Mouse (Mus musculus): ENCODE results near the gene Creb3l2. TPM values are rescaled to one million over a fixed set of nuclear protein-coding genes. Genes with fewer than 3 reads are reported as not detected.

Creb3l2 gene
- polyA plus RNA-seq, 1 experiment from 2014 or later: 3.3 TPM

GRCm38 (mm10) chr6:37396127-37396526 lies 45.8 kb downstream of the Creb3l2 start:
- Histone ChIP-seq H3K4me2 (ENCODE audit: low read length) (no peak overlapping the region), H3K9me3 (ENCODE audit: control insufficient read depth, low read length) (no peaks in the 10 kb centered on the region), H3K4me3 (ENCODE audit: low read length) (no peak overlapping the region), H3K27me3 (replicated peaks; ENCODE audit: control insufficient read depth, insufficient read depth, low read length) (no peaks in the 10 kb centered on the region), H3K36me3 (ENCODE audit: control insufficient read depth, insufficient read depth, low read length) (no peaks in the 10 kb centered on the region), H3K27ac (ENCODE audit: low read depth, low read length) (no peak overlapping the region), H3K9ac (ENCODE audit: low read depth, low read length) (no peak overlapping the region), H3K4me1 (ENCODE audit: control insufficient read depth, insufficient read depth, low read depth, low read length) (no peaks in the 10 kb centered on the region)
- no peak for ATAC-seq
- WGBS: 87% methylated on average over 4 of the region's 4 CpGs

- no peaks in the 10 kb centered on the region for H3K27me3 ChIP-seq (replicated peaks; ENCODE audit: control insufficient read depth, insufficient read depth, low read length)
- H3K36me3 ChIP-seq (ENCODE audit: control insufficient read depth, insufficient read depth, low read length): no peaks in the 10 kb centered on the region
- no peak overlapping the region for H3K27ac ChIP-seq (ENCODE audit: low read depth, low read length)
- no peak overlapping the region for H3K4me2 ChIP-seq (ENCODE audit: low read length)
- no peaks in the 10 kb centered on the region for H3K4me1 ChIP-seq (ENCODE audit: control insufficient read depth, insufficient read depth, low read depth, low read length)
- H3K9me3 ChIP-seq (ENCODE audit: control insufficient read depth, low read length): no peaks in the 10 kb centered on the region
- 65% methylated on average over 6 of the region's 6 CpGs for WGBS
- no peak for ATAC-seq
- no peak overlapping the region for H3K4me3 ChIP-seq (ENCODE audit: low read length)
- H3K9ac ChIP-seq (ENCODE audit: low read depth, low read length): no peak overlapping the region
These were observed 48.7 kb downstream of the Creb3l2 start for GRCm38 (mm10) chr6:37393263-37393662.

- no peaks in the 10 kb centered on the region for H3K4me1 ChIP-seq (ENCODE audit: control insufficient read depth, insufficient read depth, low read depth, low read length)
- H3K27ac ChIP-seq (ENCODE audit: low read depth, low read length): no peak overlapping the region
These were observed 49.7 kb downstream of the Creb3l2 start for GRCm38 (mm10) chr6:37392262-37392661.

GRCm38 (mm10) chr6:37391313-37391712 lies 50.6 kb downstream of the Creb3l2 start:
- Histone ChIP-seq H3K4me2 (ENCODE audit: low read length) (no peak overlapping the region), H3K27me3 (replicated peaks; ENCODE audit: control insufficient read depth, insufficient read depth, low read length) (no peaks in the 10 kb centered on the region), H3K36me3 (ENCODE audit: control insufficient read depth, insufficient read depth, low read length) (no peaks in the 10 kb centered on the region), H3K27ac (ENCODE audit: low read depth, low read length) (no peak overlapping the region), H3K4me1 (ENCODE audit: control insufficient read depth, insufficient read depth, low read depth, low read length) (no peaks in the 10 kb centered on the region), H3K9me3 (ENCODE audit: control insufficient read depth, low read length) (no peaks in the 10 kb centered on the region), H3K4me3 (ENCODE audit: low read length) (no peak overlapping the region), H3K9ac (ENCODE audit: low read depth, low read length) (no peak overlapping the region)
- WGBS: 85% methylated on average over 7 of the region's 7 CpGs
- no peak for ATAC-seq

More at GRCm38 (mm10) chr6:37392262-37392661, 49.7 kb downstream of the Creb3l2 start:
- Histone ChIP-seq H3K9ac (ENCODE audit: low read depth, low read length) (no peak overlapping the region), H3K36me3 (ENCODE audit: control insufficient read depth, insufficient read depth, low read length) (no peaks in the 10 kb centered on the region), H3K4me3 (ENCODE audit: low read length) (no peak overlapping the region), H3K9me3 (ENCODE audit: control insufficient read depth, low read length) (no peaks in the 10 kb centered on the region), H3K4me2 (ENCODE audit: low read length) (no peak overlapping the region), H3K27me3 (replicated peaks; ENCODE audit: control insufficient read depth, insufficient read depth, low read length) (no peaks in the 10 kb centered on the region)
- no peak for ATAC-seq
- WGBS: 74% methylated on average over 6 of the region's 6 CpGs

- Histone ChIP-seq H3K4me3 (ENCODE audit: low read length) (no peak overlapping the region), H3K36me3 (ENCODE audit: control insufficient read depth, insufficient read depth, low read length) (no peaks in the 10 kb centered on the region), H3K27ac (ENCODE audit: low read depth, low read length) (no peak overlapping the region), H3K4me2 (ENCODE audit: low read length) (no peak overlapping the region), H3K27me3 (replicated peaks; ENCODE audit: control insufficient read depth, insufficient read depth, low read length) (no peaks in the 10 kb centered on the region), H3K9me3 (ENCODE audit: control insufficient read depth, low read length) (no peaks in the 10 kb centered on the region), H3K9ac (ENCODE audit: low read depth, low read length) (no peak overlapping the region), H3K4me1 (ENCODE audit: control insufficient read depth, insufficient read depth, low read depth, low read length) (no peaks in the 10 kb centered on the region)
- no peak for ATAC-seq
- 65% methylated on average over 8 of the region's 8 CpGs for WGBS
These were observed 53.0 kb downstream of the Creb3l2 start for GRCm38 (mm10) chr6:37388960-37389359.

- H3K9me3 ChIP-seq (ENCODE audit: control insufficient read depth, low read length): no peaks in the 10 kb centered on the region
- H3K4me3 ChIP-seq (ENCODE audit: low read length): no peak overlapping the region
- 87% methylated on average over 6 of the region's 6 CpGs for WGBS
- ATAC-seq: no peak
- no peak overlapping the region for H3K4me2 ChIP-seq (ENCODE audit: low read length)
- no peak overlapping the region for H3K27ac ChIP-seq (ENCODE audit: low read depth, low read length)
- no peaks in the 10 kb centered on the region for H3K4me1 ChIP-seq (ENCODE audit: control insufficient read depth, insufficient read depth, low read depth, low read length)
- H3K9ac ChIP-seq (ENCODE audit: low read depth, low read length): no peak overlapping the region
- no peaks in the 10 kb centered on the region for H3K27me3 ChIP-seq (replicated peaks; ENCODE audit: control insufficient read depth, insufficient read depth, low read length)
- H3K36me3 ChIP-seq (ENCODE audit: control insufficient read depth, insufficient read depth, low read length): no peaks in the 10 kb centered on the region
These were observed 53.4 kb downstream of the Creb3l2 start for GRCm38 (mm10) chr6:37388501-37388900.

- Histone ChIP-seq H3K27me3 (replicated peaks; ENCODE audit: control insufficient read depth, insufficient read depth, low read length) (no peaks in the 10 kb centered on the region), H3K4me1 (ENCODE audit: control insufficient read depth, insufficient read depth, low read depth, low read length) (no peaks in the 10 kb centered on the region), H3K4me2 (ENCODE audit: low read length) (no peak overlapping the region), H3K27ac (ENCODE audit: low read depth, low read length) (no peak overlapping the region), H3K36me3 (ENCODE audit: control insufficient read depth, insufficient read depth, low read length) (no peaks in the 10 kb centered on the region), H3K4me3 (ENCODE audit: low read length) (no peak overlapping the region), H3K9me3 (ENCODE audit: control insufficient read depth, low read length) (no peaks in the 10 kb centered on the region), H3K9ac (ENCODE audit: low read depth, low read length) (no peak overlapping the region)
- WGBS: 95% methylated on average over 4 of the region's 4 CpGs
- ATAC-seq: no peak
These were observed 54.7 kb downstream of the Creb3l2 start for GRCm38 (mm10) chr6:37387281-37387680.

- H3K27me3 ChIP-seq (replicated peaks; ENCODE audit: control insufficient read depth, insufficient read depth, low read length): no peaks in the 10 kb centered on the region
- 87% methylated on average over 2 of the region's 2 CpGs for WGBS
- H3K9ac ChIP-seq (ENCODE audit: low read depth, low read length): no peak overlapping the region
- no peak for ATAC-seq
- no peak overlapping the region for H3K4me3 ChIP-seq (ENCODE audit: low read length)
- H3K4me2 ChIP-seq (ENCODE audit: low read length): no peak overlapping the region
- H3K4me1 ChIP-seq (ENCODE audit: control insufficient read depth, insufficient read depth, low read depth, low read length): no peaks in the 10 kb centered on the region
- H3K27ac ChIP-seq (ENCODE audit: low read depth, low read length): no peak overlapping the region
- no peaks in the 10 kb centered on the region for H3K36me3 ChIP-seq (ENCODE audit: control insufficient read depth, insufficient read depth, low read length)
- no peaks in the 10 kb centered on the region for H3K9me3 ChIP-seq (ENCODE audit: control insufficient read depth, low read length)
These were observed 56.2 kb downstream of the Creb3l2 start for GRCm38 (mm10) chr6:37385602-37386285.

GRCm38 (mm10) chr6:37382761-37383160 lies 59.2 kb downstream of the Creb3l2 start:
- Histone ChIP-seq H3K9me3 (ENCODE audit: control insufficient read depth, low read length) (no peaks in the 10 kb centered on the region), H3K4me3 (ENCODE audit: low read length) (no peak overlapping the region), H3K9ac (ENCODE audit: low read depth, low read length) (no peak overlapping the region), H3K27ac (ENCODE audit: low read depth, low read length) (no peak overlapping the region), H3K4me1 (ENCODE audit: control insufficient read depth, insufficient read depth, low read depth, low read length) (no peaks in the 10 kb centered on the region), H3K4me2 (ENCODE audit: low read length) (no peak overlapping the region), H3K27me3 (replicated peaks; ENCODE audit: control insufficient read depth, insufficient read depth, low read length) (no peaks in the 10 kb centered on the region), H3K36me3 (ENCODE audit: control insufficient read depth, insufficient read depth, low read length) (no peaks in the 10 kb centered on the region)
- no peak for ATAC-seq
- 77% methylated on average over 6 of the region's 6 CpGs for WGBS
